Mouse (Mus musculus) E14TG2a.4 (cell line): Measurements from ENCODE around the gene Spats2.

Source experiments
- CTCF ChIP-seq: conservative IDR thresholded peaks from 2 replicates; pipeline ENCODE4 v1.5.1; 2014; ENCODE audit warnings: low read length
- NANOG ChIP-seq: IDR thresholded peaks from 2 replicates; pipeline ENCODE4 v1.6.1; 2014; ENCODE audit warnings: borderline replicate concordance, low read length, mixed read lengths
- POU5F1 ChIP-seq: IDR thresholded peaks from 2 replicates; pipeline ENCODE4 v1.6.1; 2014; ENCODE audit warnings: low read length, borderline replicate concordance

GRCm38 (mm10) chr15:99087253-99088075, 38.3 kb upstream of the Spats2 start, which contains the start of gene C1ql4:
- peak; percentile 47 for TF ChIP-seq CTCF
- no peak for TF ChIP-seq NANOG
- TF ChIP-seq POU5F1: no peak
